Mouse (Mus musculus): ENCODE results near the gene Med24.
"Not testable (repeated sequence)": the region's sequence is repeated elsewhere in the genome, so short reads cannot be mapped to it uniquely, and the experiment has no call there.

Gene Med24

GRCm38 (mm10) chr11:98688009-98688408, 41.2 kb downstream of the Med24 start:
- DNase-seq (ENCODE audit: low spot score): no peak

DNA sequence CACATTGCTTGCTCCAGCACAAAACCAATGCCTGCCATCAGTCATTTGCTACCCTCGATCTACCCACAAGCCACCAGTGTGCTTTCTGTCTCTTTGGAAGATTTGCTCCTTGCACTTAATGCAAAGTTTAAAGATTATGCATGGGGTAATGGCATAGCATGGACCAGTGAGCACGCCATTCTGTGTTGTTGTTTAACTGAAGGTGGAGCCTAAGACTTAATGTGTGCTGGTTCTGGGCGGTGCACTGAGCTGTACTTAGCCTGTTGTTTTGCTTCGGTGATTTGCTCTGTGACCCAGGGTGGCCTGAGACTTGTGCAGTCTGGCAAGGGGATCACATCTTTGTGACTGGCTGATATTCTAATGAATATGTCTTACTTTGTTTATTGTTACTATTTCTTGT, 42.3 kb downstream of the Med24 start:
- DNase-seq (ENCODE audit: low spot score): no peak

- no peak for DNase-seq (ENCODE audit: low spot score)
Measured at GRCm38 (mm10) chr11:98685642-98686041, 43.6 kb downstream of the Med24 start.

- DNase-seq (ENCODE audit: low spot score): no peak
Measured at GRCm38 (mm10) chr11:98682811-98683210, 46.4 kb downstream of the Med24 start.

DNA sequence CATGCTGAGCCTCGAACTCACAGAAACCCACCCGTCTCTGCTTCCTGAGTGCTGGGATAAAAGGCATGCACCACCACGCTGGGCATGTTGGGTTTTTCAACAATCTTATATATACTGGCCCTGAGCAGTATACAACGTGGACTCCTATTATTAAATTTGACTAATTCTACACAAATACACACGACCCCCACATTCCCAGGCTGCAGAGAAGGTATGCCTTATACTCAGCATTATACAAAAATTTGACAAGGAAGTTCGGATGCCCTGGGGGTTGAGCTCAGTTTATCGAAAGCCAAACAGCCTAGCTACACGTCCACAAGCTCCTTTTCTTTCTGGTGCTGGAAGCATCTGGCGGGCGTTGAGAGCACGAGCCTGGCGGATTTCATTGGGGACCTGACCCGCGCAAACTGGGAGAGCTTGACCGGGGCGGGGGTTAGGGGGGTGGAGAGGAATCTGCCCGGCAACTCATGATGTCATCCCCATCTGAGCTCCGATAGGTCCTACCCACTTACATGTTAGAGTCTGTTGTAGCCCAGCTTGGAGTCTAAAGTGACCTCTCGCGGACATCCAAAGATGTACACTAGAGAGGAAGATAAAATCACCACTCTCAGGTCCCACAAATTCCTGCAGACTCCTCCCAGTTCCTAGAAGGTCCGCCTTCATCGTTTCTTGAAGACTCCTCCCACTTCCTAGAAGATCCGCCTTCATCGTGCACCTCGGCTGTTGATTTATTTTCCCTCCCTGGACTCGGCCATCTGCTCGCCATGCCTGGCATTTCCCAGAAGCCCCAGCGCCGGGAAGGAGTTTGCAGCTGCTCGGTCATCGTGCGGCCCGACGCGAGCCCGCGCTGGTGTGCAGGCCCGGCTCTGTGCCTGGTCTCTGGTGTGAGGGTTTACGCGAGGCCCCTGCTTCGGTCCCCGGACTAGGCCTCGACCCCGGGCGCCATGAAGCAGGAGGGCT, 47.2 kb downstream of the Med24 start, which contains the start of gene Psmd3:
Psmd3 (plus strand) TSS at position 769 of the 960 bp plus-strand sequence.
- peak; percentile 95 for DNase-seq (ENCODE audit: low spot score)

DNA sequence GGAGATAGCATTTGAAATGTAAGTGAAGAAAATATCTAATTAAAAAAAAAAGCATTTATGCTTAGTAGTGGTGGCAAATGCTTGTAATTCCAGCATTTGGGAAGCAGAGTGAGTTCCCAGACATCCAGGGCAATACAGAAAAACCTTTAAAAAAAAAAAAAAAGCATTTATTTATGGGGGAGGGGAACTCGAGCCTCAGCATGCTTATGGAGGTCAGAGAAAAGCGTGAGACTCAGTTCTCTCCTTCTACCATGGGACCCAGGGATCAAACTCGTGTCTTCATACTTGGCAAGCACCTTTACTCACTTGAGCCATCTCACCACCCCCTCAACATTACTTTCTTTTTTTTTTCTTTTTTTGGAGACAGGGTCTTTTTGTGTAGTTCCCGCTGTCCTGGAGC, 48.0 kb downstream of the Med24 start:
- DNase-seq (ENCODE audit: low spot score): no peak

GRCm38 (mm10) chr11:98680595-98680994, 48.6 kb downstream of the Med24 start:
- not testable (repeated sequence) for DNase-seq (ENCODE audit: low spot score)

GRCm38 (mm10) chr11:98680023-98680422, 49.2 kb downstream of the Med24 start:
- no peak for DNase-seq (ENCODE audit: low spot score)

GRCm38 (mm10) chr11:98675829-98676363, 53.3 kb downstream of the Med24 start:
- DNase-seq (ENCODE audit: low spot score): no peak

- peak; percentile 63 for DNase-seq (ENCODE audit: low spot score)
Measured at GRCm38 (mm10) chr11:98673136-98673535, 56.1 kb downstream of the Med24 start.

DNA sequence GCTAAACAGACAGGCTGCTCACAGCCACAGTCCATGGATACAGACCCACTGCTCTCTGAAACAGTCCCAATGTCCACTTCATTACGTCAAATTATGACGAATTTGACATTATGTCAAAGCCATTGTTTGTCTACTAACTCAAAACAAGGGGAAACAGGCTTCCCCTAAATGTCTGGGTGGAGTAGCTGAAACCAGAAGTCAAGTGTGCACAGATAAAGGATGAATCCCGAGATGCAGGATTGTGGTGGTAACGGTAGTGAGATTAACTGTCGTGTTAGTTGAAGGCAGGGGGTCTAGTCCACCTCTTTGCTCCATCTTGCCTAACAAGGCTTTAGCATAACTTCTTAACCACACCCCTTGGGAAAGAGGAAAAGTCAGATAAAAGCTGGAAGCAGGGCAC, 56.8 kb downstream of the Med24 start:
- no peak for DNase-seq (ENCODE audit: low spot score)

GRCm38 (mm10) chr11:98671857-98672256, 57.4 kb downstream of the Med24 start:
- no peak for DNase-seq (ENCODE audit: low spot score)

DNA sequence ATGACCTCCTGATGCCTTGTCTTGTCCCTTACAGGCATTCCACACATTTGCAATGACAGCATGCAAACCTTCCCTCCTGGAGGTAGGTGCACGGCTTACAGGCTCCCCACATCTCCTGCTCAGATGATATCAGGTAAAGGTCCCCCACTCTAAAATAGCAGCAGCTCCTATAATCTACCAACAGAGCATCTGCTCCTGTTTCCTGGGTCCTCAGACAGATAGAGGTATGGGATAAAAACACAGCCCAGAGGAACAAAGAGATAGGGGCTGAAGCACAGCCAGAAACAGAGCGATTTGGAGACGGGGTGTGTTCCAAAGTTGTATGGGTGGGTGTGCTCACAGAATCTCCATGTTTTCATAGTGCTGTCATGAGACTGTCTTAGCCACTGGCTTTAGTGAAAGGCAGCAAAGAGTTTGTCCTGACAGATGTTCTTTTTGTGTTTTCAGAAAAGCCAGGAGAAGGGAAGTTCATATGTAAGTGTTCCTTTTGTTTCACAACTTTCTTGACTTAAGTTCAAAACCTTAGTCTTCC, 57.9 kb downstream of the Med24 start:
- no peak for DNase-seq (ENCODE audit: low spot score)

- no peak for DNase-seq (ENCODE audit: low spot score)
Measured at GRCm38 (mm10) chr11:98668984-98669383, 60.3 kb downstream of the Med24 start.

DNA sequence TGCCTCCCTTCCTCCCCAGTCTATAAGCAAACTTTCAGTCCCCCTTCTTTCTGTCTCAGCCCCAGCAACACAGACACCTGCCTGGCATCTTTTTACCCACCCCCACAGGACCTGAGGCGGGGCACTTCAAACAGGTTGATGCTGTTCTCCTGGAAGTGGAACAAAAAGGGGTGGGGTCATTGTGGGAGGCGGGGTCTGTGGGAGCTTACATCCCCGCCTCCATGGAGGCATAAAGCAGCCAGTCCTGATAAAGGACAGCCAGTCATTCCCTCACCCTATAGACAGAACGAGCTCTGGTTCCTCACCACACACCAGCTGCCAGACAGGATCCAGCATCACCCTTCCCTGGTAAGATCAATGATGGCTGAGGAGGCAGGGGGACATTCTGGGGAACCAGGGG, 65.1 kb downstream of the Med24 start, which contains the start of gene Gsdma:
Gsdma (plus strand) TSS at position 261 of the 400 bp plus-strand sequence.
- no peak for DNase-seq (ENCODE audit: low spot score)

GRCm38 (mm10) chr11:98660517-98660916, 68.7 kb downstream of the Med24 start:
- peak; percentile 64 for DNase-seq (ENCODE audit: low spot score)

- DNase-seq (ENCODE audit: low spot score): peak; percentile 64
Measured at GRCm38 (mm10) chr11:98655076-98655475, 74.2 kb downstream of the Med24 start.

Data from T-cell, adult 2 months (primary cell).